Mouse (Mus musculus) bone marrow macrophage, adult 2 months (primary cell): ENCODE measurements around the gene Pidd1. TPM values are rescaled to one million over a fixed set of nuclear protein-coding genes. Genes with fewer than 3 reads are reported as not detected.
A peak's percentile ranks its signal among the peaks of the same experiment; 100 is the strongest.
"Not testable (repeated sequence)": the region's sequence is repeated elsewhere in the genome, so short reads cannot be mapped to it uniquely, and the experiment has no call there.

ENCODE experiments used
- H3K27ac ChIP-seq: 2 replicates; pipeline ENCODE4 v1.5.1; 2012; ENCODE audit warnings: low read depth, low read length; ENCODE audit not compliant: insufficient read depth
- H3K4me1 ChIP-seq: 2 replicates; pipeline ENCODE4 v1.6.1; 2012; ENCODE audit warnings: low read length; ENCODE audit not compliant: control insufficient read depth, insufficient read depth
- H3K4me3 ChIP-seq: 2 replicates; pipeline ENCODE4 v1.5.1; 2012; ENCODE audit warnings: mild to moderate bottlenecking, low read length, moderate library complexity; ENCODE audit not compliant: insufficient read depth
- CTCF ChIP-seq: IDR thresholded peaks from 2 replicates; pipeline ENCODE4 v1.5.1; 2012; ENCODE audit warnings: low read depth, mild to moderate bottlenecking, low read length, moderate library complexity
- POLR2A ChIP-seq: IDR thresholded peaks from 2 replicates; pipeline ENCODE4 v1.6.1; 2012; ENCODE audit warnings: mild to moderate bottlenecking, low read depth, low read length, borderline replicate concordance
- polyA plus RNA-seq: library from polyadenylated mRNA; stranded (reverse); fragments of >200 nt; gene quantifications from 2 replicates; pipeline ENCODE4 v1.2.4, GENCODE M21; 2012; ENCODE audit not compliant: missing spikeins, insufficient read depth, insufficient read length

The Pidd1 gene
- polyA plus RNA-seq, 1 experiment = 5.6 TPM

- no peak for TF ChIP-seq CTCF
- TF ChIP-seq POLR2A = peak; percentile 52; the same call in 1 of the 2 replicates
- Histone ChIP-seq H3K4me1 (peaks cover 19% of the 10 kb centered on the region), H3K4me3 (peak within 1 kb of the TSS; percentile 86), H3K27ac (peak within 1 kb of the TSS; percentile 92)
Measured at GRCm38 (mm10) chr7:141447110-141447991, 3.5 kb upstream of the Pidd1 start, which contains the start of gene Rplp2. Gene Rplp2 (plus strand): TSS chr7:141447370.

GRCm38 (mm10) chr7:141446374-141446773 lies 2.5 kb upstream of the Pidd1 start:
- H3K4me1 ChIP-seq = peaks cover 19% of the 10 kb centered on the region
- peak overlapping the region; percentile 92; the same call in 1 of the 2 replicates for H3K27ac ChIP-seq
- not testable (repeated sequence) for H3K4me3 ChIP-seq

GRCm38 (mm10) chr7:141443081-141443821 lies 574 bp downstream of the Pidd1 start:
- Histone ChIP-seq H3K27ac (0 out of 2 replicates have a peak overlapping the region, but pooled peaks have one; percentile 6), H3K4me1 (peaks cover 11% of the 10 kb centered on the region), H3K4me3 (peak overlapping the region; percentile 71)
- TF ChIP-seq CTCF = no peak

- Histone ChIP-seq H3K4me1 (peaks cover 11% of the 10 kb centered on the region), H3K4me3 (peak overlapping the region; percentile 71; the same call in 1 of the 2 replicates), H3K27ac (no peak overlapping the region)
- TF ChIP-seq POLR2A (no peak), CTCF (no peak)
Measured at GRCm38 (mm10) chr7:141442199-141442598, 1.6 kb downstream of the Pidd1 start.

- no peak overlapping the region for H3K27ac ChIP-seq
- TF ChIP-seq CTCF = no peak
- H3K4me3 ChIP-seq = no peak overlapping the region
- peaks cover 8% of the 10 kb centered on the region for H3K4me1 ChIP-seq
Measured at GRCm38 (mm10) chr7:141441460-141441859, 2.4 kb downstream of the Pidd1 start.

GRCm38 (mm10) chr7:141440613-141441012 lies 3.2 kb downstream of the Pidd1 start:
- no peak overlapping the region for H3K27ac ChIP-seq
- H3K4me3 ChIP-seq = no peak overlapping the region
- TF ChIP-seq CTCF = peak; percentile 93
- TF ChIP-seq POLR2A = no peak
- H3K4me1 ChIP-seq = peaks cover 15% of the 10 kb centered on the region

- Histone ChIP-seq H3K4me3 (no peak overlapping the region), H3K4me1 (peaks cover 18% of the 10 kb centered on the region), H3K27ac (no peak overlapping the region)
- TF ChIP-seq POLR2A (no peak), CTCF (no peak)
Measured at GRCm38 (mm10) chr7:141439811-141440210, 4.0 kb downstream of the Pidd1 start.

GRCm38 (mm10) chr7:141439140-141439679 lies 4.6 kb downstream of the Pidd1 start:
- peaks cover 17% of the 10 kb centered on the region for H3K4me1 ChIP-seq
- no peak overlapping the region for H3K4me3 ChIP-seq
- no peak for TF ChIP-seq POLR2A
- no peak for TF ChIP-seq CTCF

GRCm38 (mm10) chr7:141438201-141438968 lies 5.4 kb downstream of the Pidd1 start:
- no peak overlapping the region for H3K4me3 ChIP-seq
- TF ChIP-seq POLR2A (no peak), CTCF (no peak)
- H3K27ac ChIP-seq = no peak overlapping the region
- peaks cover 17% of the 10 kb centered on the region for H3K4me1 ChIP-seq

More at GRCm38 (mm10) chr7:141439140-141439679, 4.6 kb downstream of the Pidd1 start:
- H3K27ac ChIP-seq = no peak overlapping the region
